Mouse (Mus musculus): Measurements from ENCODE around the gene Klk1b27. TPM values are rescaled to one million over a fixed set of nuclear protein-coding genes. Genes with fewer than 3 reads are reported as not detected.

The Klk1b27 gene
- polyA plus RNA-seq, 1 experiment from 2014 or later, result not detected

Other genes with a start within 250 kb of the Klk1b27 start
- not detected in 2 replicates for gene Klk7, start 241.0 kb upstream of the Klk1b27 start, polyA plus RNA-seq (2015; fragmentation: Nextera tagmentation; extraction: Ambion mirVana)
- not detected in 2 replicates for gene Klk6, start 227.8 kb upstream of the Klk1b27 start, polyA plus RNA-seq (2015; fragmentation: Nextera tagmentation; extraction: Ambion mirVana)
- gene Klk5, start 210.3 kb upstream of the Klk1b27 start, polyA plus RNA-seq (2015; fragmentation: Nextera tagmentation; extraction: Ambion mirVana), result not detected in 2 replicates
- gene Klk4, start 171.1 kb upstream of the Klk1b27 start, polyA plus RNA-seq (2015; fragmentation: Nextera tagmentation; extraction: Ambion mirVana), result not detected in 2 replicates
- gene Klk15, start 118.5 kb upstream of the Klk1b27 start, polyA plus RNA-seq (2015; fragmentation: Nextera tagmentation; extraction: Ambion mirVana), result not detected in 2 replicates
- not detected in 2 replicates for gene Klk1b8, start 101.6 kb upstream of the Klk1b27 start, polyA plus RNA-seq (2015; fragmentation: Nextera tagmentation; extraction: Ambion mirVana)
- not detected in 2 replicates for gene Klk1b1, start 85.5 kb upstream of the Klk1b27 start, polyA plus RNA-seq (2015; fragmentation: Nextera tagmentation; extraction: Ambion mirVana)
- gene Klk1b9, start 76.2 kb upstream of the Klk1b27 start, polyA plus RNA-seq (2015; fragmentation: Nextera tagmentation; extraction: Ambion mirVana), result not detected in 2 replicates
- gene Klk1b11, start 56.4 kb upstream of the Klk1b27 start, polyA plus RNA-seq (2015; fragmentation: Nextera tagmentation; extraction: Ambion mirVana), result not detected in 2 replicates
- not detected in 2 replicates for gene Klk1b26, start 40.1 kb upstream of the Klk1b27 start, polyA plus RNA-seq (2015; fragmentation: Nextera tagmentation; extraction: Ambion mirVana)
- not detected in 2 replicates for gene Klk1b21, start 50.0 kb downstream of the Klk1b27 start, polyA plus RNA-seq (2015; fragmentation: Nextera tagmentation; extraction: Ambion mirVana)
- not detected in 2 replicates for gene Klk1b22, start 60.4 kb downstream of the Klk1b27 start, polyA plus RNA-seq (2015; fragmentation: Nextera tagmentation; extraction: Ambion mirVana)
- gene Klk1b16, start 84.5 kb downstream of the Klk1b27 start, polyA plus RNA-seq (2015; fragmentation: Nextera tagmentation; extraction: Ambion mirVana), result not detected in 2 replicates
- not detected in 2 replicates for gene Klk1b24, start 135.9 kb downstream of the Klk1b27 start, polyA plus RNA-seq (2015; fragmentation: Nextera tagmentation; extraction: Ambion mirVana)
- not detected in 2 replicates for gene Klk1b3, start 145.9 kb downstream of the Klk1b27 start, polyA plus RNA-seq (2015; fragmentation: Nextera tagmentation; extraction: Ambion mirVana)
- not detected in 2 replicates for gene Klk1b4, start 155.1 kb downstream of the Klk1b27 start, polyA plus RNA-seq (2015; fragmentation: Nextera tagmentation; extraction: Ambion mirVana)
- gene Klk1b5, start 163.7 kb downstream of the Klk1b27 start, polyA plus RNA-seq (2015; fragmentation: Nextera tagmentation; extraction: Ambion mirVana), result not detected in 2 replicates
- gene Klk1, start 173.1 kb downstream of the Klk1b27 start, polyA plus RNA-seq (2015; fragmentation: Nextera tagmentation; extraction: Ambion mirVana), result not detected in 2 replicates
- gene Gm36864, start 183.9 kb downstream of the Klk1b27 start, polyA plus RNA-seq (2015; fragmentation: Nextera tagmentation; extraction: Ambion mirVana), result not detected in 2 replicates
- gene 1700028J19Rik, start 194.4 kb downstream of the Klk1b27 start, polyA plus RNA-seq (2015; fragmentation: Nextera tagmentation; extraction: Ambion mirVana), result 0.96 and 0.97 TPM in 2 replicates
- gene 2410002F23Rik, start 194.4 kb downstream of the Klk1b27 start, polyA plus RNA-seq (2015; fragmentation: Nextera tagmentation; extraction: Ambion mirVana), result 113 and 123 TPM in 2 replicates
- not detected in 2 replicates for gene Acp4, start 205.1 kb downstream of the Klk1b27 start, polyA plus RNA-seq (2015; fragmentation: Nextera tagmentation; extraction: Ambion mirVana)
- not detected in 2 replicates for gene Gm15517, start 209.2 kb downstream of the Klk1b27 start, polyA plus RNA-seq (2015; fragmentation: Nextera tagmentation; extraction: Ambion mirVana)